Mouse (Mus musculus) intestine, embryonic 16.5 days (tissue): ENCODE measurements around the gene Gpr19. TPM values are rescaled to one million over a fixed set of nuclear protein-coding genes. Genes with fewer than 3 reads are reported as not detected.

Experiments
- ATAC-seq: fragments of 200-750 bp; cut with Nextera tagmentation; 2 replicates; pipeline ENCODE4 v1.8.0; 2017; ENCODE audit warnings: moderate TSS enrichment, moderate library complexity
- H3K27ac ChIP-seq: fragments of 300-500 bp; sonication (generic); 2 replicates; pipeline ENCODE4 v1.5.1; 2014; ENCODE audit warnings: mild to moderate bottlenecking, low read length
- H3K27me3 ChIP-seq: fragments of 300-500 bp; sonication (generic); replicated peaks from 2 replicates; pipeline ENCODE4 v1.6.1; 2014; ENCODE audit warnings: low read length, control low read depth, mixed read lengths; ENCODE audit not compliant: control insufficient read depth, insufficient read depth
- H3K36me3 ChIP-seq: fragments of 300-500 bp; sonication (generic); 2 replicates; pipeline ENCODE4 v1.6.1; 2014; ENCODE audit warnings: low read length, control low read depth; ENCODE audit not compliant: control insufficient read depth, insufficient read depth
- H3K4me1 ChIP-seq: fragments of 300-500 bp; sonication (generic); 2 replicates; pipeline ENCODE4 v1.6.1; 2014; ENCODE audit warnings: low read length, control low read depth, mixed read lengths; ENCODE audit not compliant: control insufficient read depth, insufficient read depth
- H3K4me2 ChIP-seq: fragments of 300-500 bp; sonication (generic); 2 replicates; pipeline ENCODE4 v1.6.1; 2014; ENCODE audit warnings: low read depth, low read length, control low read depth
- H3K4me3 ChIP-seq: fragments of 300-500 bp; sonication (generic); 2 replicates; pipeline ENCODE4 v1.5.1; 2014; ENCODE audit warnings: mild to moderate bottlenecking, low read length
- H3K9ac ChIP-seq: fragments of 300-500 bp; sonication (generic); 2 replicates; pipeline ENCODE4 v1.6.1; 2014; ENCODE audit warnings: low read depth, low read length
- H3K9me3 ChIP-seq: fragments of 300-500 bp; sonication (generic); 2 replicates; pipeline ENCODE4 v1.6.1; 2016; ENCODE audit warnings: low read length, control low read depth; ENCODE audit not compliant: control insufficient read depth
- WGBS: fragments of 180-500 bp; shearing (Covaris S2); extraction: QIAGEN DNeasy Blood & Tissue Kit; methylation state at CpG from one replicate; pipeline ENCODE4 v1.1.7; 2014; 5-methylcytosine and 5-hydroxymethylcytosine counted together
- polyA plus RNA-seq: library from polyadenylated mRNA; unstranded; fragments of >200 nt; fragmentation: Nextera tagmentation; extraction: Ambion mirVana; gene quantifications from 2 replicates; pipeline ENCODE4 v1.2.1, GENCODE M21; 2015

The Gpr19 gene
- polyA plus RNA-seq, 1 experiment from 2014 or later = 9.5 TPM

GRCm38 (mm10) chr6:134847550-134847949 lies 50.8 kb downstream of the Gpr19 start:
- Histone ChIP-seq H3K27ac (no peak overlapping the region), H3K9me3 (no peaks in the 10 kb centered on the region), H3K4me1 (0 out of 2 replicates have a peak, but pooled peaks cover 3% of the 10 kb centered on the region), H3K4me3 (no peak overlapping the region), H3K27me3 (no peaks in the 10 kb centered on the region), H3K36me3 (no peaks in the 10 kb centered on the region), H3K9ac (no peak overlapping the region), H3K4me2 (no peak overlapping the region)
- 91% methylated on average over 4 of the region's 4 CpGs for WGBS
- ATAC-seq = no peak

GRCm38 (mm10) chr6:134846308-134846707 lies 52.1 kb downstream of the Gpr19 start:
- no peak for ATAC-seq
- 87% methylated on average over 6 of the region's 6 CpGs for WGBS
- Histone ChIP-seq H3K27me3 (no peaks in the 10 kb centered on the region), H3K4me3 (no peak overlapping the region), H3K36me3 (no peaks in the 10 kb centered on the region), H3K4me1 (0 out of 2 replicates have a peak, but pooled peaks cover 3% of the 10 kb centered on the region), H3K27ac (no peak overlapping the region), H3K9ac (no peak overlapping the region), H3K4me2 (no peak overlapping the region), H3K9me3 (no peaks in the 10 kb centered on the region)

GRCm38 (mm10) chr6:134845726-134846125 lies 52.7 kb downstream of the Gpr19 start:
- 79% methylated on average over 4 of the region's 4 CpGs for WGBS
- ATAC-seq = no peak

GRCm38 (mm10) chr6:134840346-134840745 lies 58.0 kb downstream of the Gpr19 start:
- no peaks in the 10 kb centered on the region for H3K9me3 ChIP-seq
- H3K4me2 ChIP-seq = no peak overlapping the region
- H3K27me3 ChIP-seq = no peaks in the 10 kb centered on the region
- no peaks in the 10 kb centered on the region for H3K36me3 ChIP-seq
- no peaks in the 10 kb centered on the region for H3K4me1 ChIP-seq
- whole genome bisulfite sequencing = 71% methylated on average over 2 of the region's 2 CpGs
- no peak overlapping the region for H3K4me3 ChIP-seq
- no peak for ATAC-seq
- no peak overlapping the region for H3K27ac ChIP-seq
- no peak overlapping the region for H3K9ac ChIP-seq

More at GRCm38 (mm10) chr6:134845726-134846125, 52.7 kb downstream of the Gpr19 start:
- H3K9me3 ChIP-seq = no peaks in the 10 kb centered on the region
- no peak overlapping the region for H3K4me3 ChIP-seq
- H3K27me3 ChIP-seq = no peaks in the 10 kb centered on the region
- no peaks in the 10 kb centered on the region for H3K36me3 ChIP-seq
- H3K27ac ChIP-seq = no peak overlapping the region
- H3K4me1 ChIP-seq = 0 out of 2 replicates have a peak, but pooled peaks cover 3% of the 10 kb centered on the region
- H3K4me2 ChIP-seq = no peak overlapping the region
- H3K9ac ChIP-seq = no peak overlapping the region

- H3K9me3 ChIP-seq = no peaks in the 10 kb centered on the region
- no peak overlapping the region for H3K27ac ChIP-seq
- ATAC-seq = no peak
- H3K9ac ChIP-seq = no peak overlapping the region
- H3K4me1 ChIP-seq = no peaks in the 10 kb centered on the region
- no peaks in the 10 kb centered on the region for H3K27me3 ChIP-seq
- no peaks in the 10 kb centered on the region for H3K36me3 ChIP-seq
- H3K4me3 ChIP-seq = no peak overlapping the region
- WGBS = 89% methylated on average over 4 of the region's 4 CpGs
- no peak overlapping the region for H3K4me2 ChIP-seq
Observed at GRCm38 (mm10) chr6:134838111-134838510, 60.3 kb downstream of the Gpr19 start.

- no peak for ATAC-seq
- Histone ChIP-seq H3K4me1 (0 out of 2 replicates have a peak, but pooled peaks cover 2% of the 10 kb centered on the region), H3K9me3 (no peaks in the 10 kb centered on the region), H3K4me3 (no peak overlapping the region), H3K27ac (no peak overlapping the region), H3K36me3 (no peaks in the 10 kb centered on the region), H3K9ac (no peak overlapping the region), H3K27me3 (no peaks in the 10 kb centered on the region), H3K4me2 (no peak overlapping the region)
- WGBS = 81% methylated on average over 9 of the region's 9 CpGs
Observed at GRCm38 (mm10) chr6:134834585-134835251, 63.7 kb downstream of the Gpr19 start.

GRCm38 (mm10) chr6:134830776-134831175 lies 67.6 kb downstream of the Gpr19 start:
- 5% methylated on average over 10 of the region's 10 CpGs for WGBS
- H3K4me3 ChIP-seq = peak overlapping the region; percentile 78
- H3K27me3 ChIP-seq = no peaks in the 10 kb centered on the region
- H3K4me1 ChIP-seq = peaks cover 8% of the 10 kb centered on the region
- peak; percentile 0; the same call in 1 of the 2 replicates for ATAC-seq
- H3K9ac ChIP-seq = peak overlapping the region; percentile 84
- no peaks in the 10 kb centered on the region for H3K36me3 ChIP-seq
- H3K9me3 ChIP-seq = no peaks in the 10 kb centered on the region
- H3K4me2 ChIP-seq = peak overlapping the region; percentile 81
- H3K27ac ChIP-seq = peak overlapping the region; percentile 98

GRCm38 (mm10) chr6:134829786-134830700 lies 68.3 kb downstream of the Gpr19 start, which contains the start of gene Crebl2:
TSS of gene Crebl2 (plus strand) at chr6:134830154.
- H3K4me1 ChIP-seq = peaks cover 8% of the 10 kb centered on the region
- H3K9ac ChIP-seq = peak within 1 kb of the TSS; percentile 84
- under 1% methylated on average over 52 of the region's 58 CpGs for WGBS
- ATAC-seq = peak; percentile 97
- peak within 1 kb of the TSS; percentile 81 for H3K4me2 ChIP-seq
- peak within 1 kb of the TSS; percentile 78 for H3K4me3 ChIP-seq
- H3K36me3 ChIP-seq = no peaks in the 10 kb centered on the region
- no peaks in the 10 kb centered on the region for H3K27me3 ChIP-seq
- H3K9me3 ChIP-seq = no peaks in the 10 kb centered on the region
- H3K27ac ChIP-seq = peak within 1 kb of the TSS; percentile 98

- H3K4me3 ChIP-seq = no peak overlapping the region
- H3K27ac ChIP-seq = no peak overlapping the region
- H3K4me2 ChIP-seq = no peak overlapping the region
- no peaks in the 10 kb centered on the region for H3K36me3 ChIP-seq
- H3K9me3 ChIP-seq = no peaks in the 10 kb centered on the region
- no peaks in the 10 kb centered on the region for H3K27me3 ChIP-seq
- no peak for ATAC-seq
- WGBS = 69% methylated on average over 10 of the region's 10 CpGs
- no peak overlapping the region for H3K9ac ChIP-seq
- no peaks in the 10 kb centered on the region for H3K4me1 ChIP-seq
Observed at GRCm38 (mm10) chr6:134822844-134823243, 75.5 kb downstream of the Gpr19 start.
